Mouse (Mus musculus) liver, embryonic 11.5 days (tissue): Measurements from ENCODE around the gene Exoc6. TPM values are rescaled to one million over a fixed set of nuclear protein-coding genes. Genes with fewer than 3 reads are reported as not detected.

Source experiments
- ATAC-seq: fragments of 200-750 bp; cut with Nextera tagmentation; replicated peaks from 2 replicates; pipeline ENCODE4 v1.8.0; 2017; ENCODE audit warnings: moderate number of reproducible peaks, mild to moderate bottlenecking, moderate TSS enrichment, moderate library complexity; ENCODE audit not compliant: low FRiP score
- DNase-seq: peaks from one replicate; pipeline ENCODE4 v3.0.0-alpha.2; 2017; ENCODE audit warnings: low spot score
- H3K27ac ChIP-seq: fragments of 300-500 bp; sonication (generic); 2 replicates; pipeline ENCODE4 v1.5.1; 2014; ENCODE audit warnings: mild to moderate bottlenecking, low read depth, low read length, control low read depth
- H3K27me3 ChIP-seq: fragments of 300-500 bp; sonication (generic); replicated peaks from 2 replicates; pipeline ENCODE4 v1.6.1; 2014; ENCODE audit warnings: low read length, mixed read lengths; ENCODE audit not compliant: control insufficient read depth, insufficient read depth
- H3K36me3 ChIP-seq: fragments of 300-500 bp; sonication (generic); 2 replicates; pipeline ENCODE4 v1.6.1; 2014; ENCODE audit warnings: mild to moderate bottlenecking, low read length, moderate library complexity, mixed read lengths; ENCODE audit not compliant: control insufficient read depth, insufficient read depth
- H3K4me1 ChIP-seq: fragments of 300-500 bp; sonication (generic); replicated peaks from 2 replicates; pipeline ENCODE4 v1.6.1; 2014; ENCODE audit warnings: low read length, mixed read lengths; ENCODE audit not compliant: control insufficient read depth, insufficient read depth
- H3K4me2 ChIP-seq: fragments of 300-500 bp; sonication (generic); 2 replicates; pipeline ENCODE4 v1.6.1; 2014; ENCODE audit warnings: mild to moderate bottlenecking, control low read depth, moderate library complexity
- H3K4me3 ChIP-seq: fragments of 300-500 bp; sonication (generic); 2 replicates; pipeline ENCODE4 v1.5.1; 2014; ENCODE audit warnings: low read depth, low read length, control low read depth
- H3K9ac ChIP-seq: fragments of 300-500 bp; sonication (generic); 2 replicates; pipeline ENCODE4 v1.6.1; 2014; ENCODE audit warnings: low read depth, low read length, control low read depth
- H3K9me3 ChIP-seq: fragments of 300-500 bp; sonication (generic); 2 replicates; pipeline ENCODE4 v1.6.1; 2016; ENCODE audit warnings: low read length, inconsistent platforms, mixed read lengths; ENCODE audit not compliant: control insufficient read depth
- WGBS: fragments of 180-500 bp; shearing (Covaris S2); extraction: QIAGEN DNeasy Blood & Tissue Kit; methylation state at CpG from one replicate; pipeline ENCODE4 v1.1.7; 2014; 5-methylcytosine and 5-hydroxymethylcytosine counted together
- polyA plus RNA-seq: library from polyadenylated mRNA; unstranded; fragments of >200 nt; fragmentation: Nextera tagmentation; extraction: Ambion mirVana; gene quantifications from 2 replicates; pipeline ENCODE4 v1.2.1, GENCODE M21; 2014

The Exoc6 gene
- polyA plus RNA-seq, 1 experiment from 2014 or later, result 53.3 TPM

DNA sequence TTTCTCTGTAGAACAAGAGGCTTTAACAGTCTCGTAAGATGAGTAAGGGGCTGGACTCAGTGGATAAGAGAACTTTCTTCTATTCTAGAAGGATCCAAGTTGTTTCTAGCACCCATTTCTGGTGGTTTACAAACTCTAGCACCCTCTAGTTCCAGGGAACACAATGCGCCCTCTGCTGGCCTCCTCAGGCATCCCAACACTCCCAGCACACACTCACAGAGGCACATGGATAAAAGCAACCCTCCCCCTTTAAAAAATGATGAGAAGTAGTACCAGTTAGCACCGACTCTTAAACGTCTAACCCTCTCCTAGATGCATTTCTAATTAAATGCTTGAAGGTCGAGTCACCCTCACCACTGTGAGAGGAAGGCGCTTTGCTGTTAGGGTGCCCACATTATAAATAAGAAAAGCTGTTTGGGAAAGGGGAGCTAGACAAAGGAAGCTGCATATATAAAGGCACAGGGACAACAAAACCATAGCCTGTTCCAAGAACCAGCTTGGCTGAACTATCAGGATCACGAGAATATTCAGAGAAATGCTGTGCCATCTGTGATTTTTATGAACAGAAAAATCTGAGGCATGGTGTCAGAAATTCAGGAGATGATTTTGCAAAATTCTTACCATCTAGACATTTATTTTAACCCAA, 18.9 kb upstream of the Exoc6 start:
- H3K9me3 ChIP-seq, result no peaks in the 10 kb centered on the region
- no peak overlapping the region for H3K9ac ChIP-seq
- H3K27me3 ChIP-seq, result no peaks in the 10 kb centered on the region
- H3K27ac ChIP-seq, result no peak overlapping the region
- ATAC-seq (no peak), DNase-seq (no peak)
- no peak overlapping the region for H3K4me2 ChIP-seq
- no peaks in the 10 kb centered on the region for H3K36me3 ChIP-seq
- WGBS, result 54% methylated on average over 7 of the region's 7 CpGs
- H3K4me1 ChIP-seq, result peaks cover 17% of the 10 kb centered on the region
- no peak overlapping the region for H3K4me3 ChIP-seq

DNA sequence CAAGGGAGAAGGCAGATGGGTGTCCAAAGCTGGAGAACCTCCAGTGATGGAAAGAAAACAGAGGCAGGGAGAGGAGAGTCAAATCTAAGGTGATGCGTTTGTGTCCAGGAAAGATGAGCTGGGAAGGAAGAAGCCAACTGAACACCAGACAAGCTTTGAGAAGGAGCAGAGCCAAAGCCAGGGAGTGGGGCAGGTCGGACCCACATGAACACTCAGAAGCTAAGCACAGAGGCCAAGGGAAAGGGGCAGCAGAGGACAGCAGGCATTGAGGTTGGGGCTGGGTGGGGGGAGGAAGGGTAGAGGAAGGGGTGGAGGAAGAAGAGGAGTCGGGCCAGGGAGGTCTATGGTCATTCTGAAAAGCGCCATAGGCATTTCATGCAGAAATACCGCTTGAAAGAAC, 17.0 kb upstream of the Exoc6 start:
- no peaks in the 10 kb centered on the region for H3K36me3 ChIP-seq
- no peak for ATAC-seq
- no peak overlapping the region for H3K27ac ChIP-seq
- WGBS, result 68% methylated on average over 5 of the region's 5 CpGs
- H3K9ac ChIP-seq, result no peak overlapping the region
- no peaks in the 10 kb centered on the region for H3K27me3 ChIP-seq
- peaks cover 14% of the 10 kb centered on the region for H3K4me1 ChIP-seq
- DNase-seq, result no peak
- H3K9me3 ChIP-seq, result no peaks in the 10 kb centered on the region
- H3K4me2 ChIP-seq, result no peak overlapping the region
- H3K4me3 ChIP-seq, result no peak overlapping the region

GRCm38 (mm10) chr19:37534737-37535365, 15.4 kb upstream of the Exoc6 start:
- Histone ChIP-seq H3K4me3 (no peak overlapping the region), H3K4me2 (no peak overlapping the region), H3K9me3 (no peaks in the 10 kb centered on the region), H3K36me3 (no peaks in the 10 kb centered on the region), H3K27ac (no peak overlapping the region), H3K9ac (no peak overlapping the region), H3K4me1 (peaks cover 20% of the 10 kb centered on the region), H3K27me3 (no peaks in the 10 kb centered on the region)
- ATAC-seq (peak; percentile 35; the same call in 1 of the 2 replicates), DNase-seq (no peak)
- 32% methylated on average over 3 of the region's 3 CpGs for WGBS

DNA sequence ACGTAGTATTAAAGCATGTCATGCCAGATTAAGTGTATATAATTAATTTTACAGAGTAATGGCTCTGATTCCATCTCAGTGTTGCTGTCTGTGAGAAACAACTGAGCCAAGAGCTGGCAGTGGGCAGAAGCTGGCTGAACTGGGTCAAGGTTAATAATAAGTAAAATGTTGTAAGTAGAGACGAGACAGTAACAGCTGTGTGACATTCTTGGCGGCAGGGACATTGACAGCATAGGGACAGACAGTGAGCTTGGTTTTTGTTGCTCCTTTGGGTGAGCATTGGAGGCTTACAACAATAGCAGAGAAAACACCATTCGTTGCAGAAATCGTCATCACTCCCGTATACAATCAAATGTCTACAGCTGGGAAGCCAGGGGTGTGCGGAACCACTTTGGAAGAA, 13.8 kb upstream of the Exoc6 start:
- Histone ChIP-seq H3K4me1 (peaks cover 25% of the 10 kb centered on the region), H3K9ac (no peak overlapping the region), H3K4me2 (no peak overlapping the region), H3K9me3 (no peaks in the 10 kb centered on the region), H3K27ac (no peak overlapping the region), H3K36me3 (no peaks in the 10 kb centered on the region), H3K27me3 (no peaks in the 10 kb centered on the region), H3K4me3 (no peak overlapping the region)
- DNase-seq (no peak), ATAC-seq (no peak)
- WGBS, result 78% methylated on average over 7 of the region's 7 CpGs

GRCm38 (mm10) chr19:37537717-37538116, 12.5 kb upstream of the Exoc6 start:
- H3K9me3 ChIP-seq, result no peaks in the 10 kb centered on the region
- 38% methylated on average over 1 of the region's 1 CpGs for WGBS
- no peak overlapping the region for H3K9ac ChIP-seq
- H3K27me3 ChIP-seq, result no peaks in the 10 kb centered on the region
- DNase-seq, result no peak
- ATAC-seq, result peak; percentile 56
- H3K36me3 ChIP-seq, result no peaks in the 10 kb centered on the region
- H3K4me2 ChIP-seq, result no peak overlapping the region
- H3K4me3 ChIP-seq, result no peak overlapping the region
- no peak overlapping the region for H3K27ac ChIP-seq
- H3K4me1 ChIP-seq, result peaks cover 25% of the 10 kb centered on the region

DNA sequence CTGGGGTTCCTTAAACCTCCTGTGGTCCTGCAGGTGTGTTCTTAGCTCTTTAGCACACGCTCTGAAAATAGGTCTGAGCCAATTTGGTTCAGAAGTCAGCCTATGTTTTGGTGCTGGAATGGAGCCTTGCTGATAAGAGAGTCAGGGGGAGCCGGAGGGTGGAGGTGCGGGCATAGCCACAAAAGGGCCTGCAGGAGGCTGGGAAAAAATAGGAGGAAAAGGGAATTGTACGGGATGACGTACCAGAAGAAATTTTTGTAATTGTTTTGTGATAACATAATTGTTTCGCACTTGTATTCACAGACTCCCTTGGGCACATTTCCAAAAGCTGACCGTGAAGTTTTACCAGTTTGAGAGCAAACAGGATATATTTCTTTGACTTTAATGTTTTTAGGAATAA, 10.0 kb upstream of the Exoc6 start:
- Histone ChIP-seq H3K4me2 (peak overlapping the region; percentile 15; the same call in 1 of the 2 replicates), H3K27me3 (no peaks in the 10 kb centered on the region), H3K27ac (no peak overlapping the region), H3K4me3 (no peak overlapping the region), H3K9ac (no peak overlapping the region), H3K4me1 (peaks cover 21% of the 10 kb centered on the region), H3K36me3 (no peaks in the 10 kb centered on the region), H3K9me3 (no peaks in the 10 kb centered on the region)
- DNase-seq (no peak), ATAC-seq (no peak; the same call in 1 of the 2 replicates)
- 46% methylated on average over 7 of the region's 7 CpGs for WGBS

GRCm38 (mm10) chr19:37543537-37544326, 6.5 kb upstream of the Exoc6 start:
- WGBS, result 47% methylated on average over 13 of the region's 13 CpGs
- Histone ChIP-seq H3K4me1 (peaks cover 13% of the 10 kb centered on the region), H3K4me2 (peak overlapping the region; percentile 39), H3K27ac (no peak overlapping the region), H3K9me3 (no peaks in the 10 kb centered on the region), H3K9ac (no peak overlapping the region), H3K27me3 (no peaks in the 10 kb centered on the region), H3K36me3 (no peaks in the 10 kb centered on the region), H3K4me3 (no peak overlapping the region)
- peak; percentile 53; the same call in 1 of the 2 replicates for ATAC-seq
- DNase-seq, result no peak

DNA sequence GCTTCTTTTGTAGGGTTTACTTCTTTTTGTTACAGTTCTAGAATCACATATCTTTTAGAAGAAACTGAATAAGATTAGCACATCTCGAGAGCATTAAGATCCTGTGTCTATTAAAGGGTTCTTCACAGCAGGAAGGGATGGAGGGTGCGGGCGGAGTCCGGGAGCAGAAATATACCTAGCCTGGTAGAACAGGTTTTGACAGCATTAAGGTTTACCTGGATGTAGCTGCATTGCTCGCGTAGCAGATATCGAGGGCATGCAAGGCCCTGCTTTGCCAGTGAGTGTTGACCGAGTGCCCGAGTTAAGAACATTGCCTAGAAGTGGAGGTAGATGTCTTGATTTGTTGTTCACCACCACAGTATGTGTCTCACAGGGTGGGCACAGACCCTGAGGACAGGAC, 5.7 kb upstream of the Exoc6 start:
- no peak overlapping the region for H3K4me3 ChIP-seq
- H3K9me3 ChIP-seq, result no peaks in the 10 kb centered on the region
- no peak for DNase-seq
- no peaks in the 10 kb centered on the region for H3K27me3 ChIP-seq
- peaks cover 9% of the 10 kb centered on the region for H3K4me1 ChIP-seq
- no peak for ATAC-seq
- H3K4me2 ChIP-seq, result no peak overlapping the region
- 91% methylated on average over 9 of the region's 9 CpGs for WGBS
- H3K9ac ChIP-seq, result no peak overlapping the region
- H3K27ac ChIP-seq, result no peak overlapping the region
- no peaks in the 10 kb centered on the region for H3K36me3 ChIP-seq
